Mouse (Mus musculus) adrenal gland, adult 8-10 months (tissue): ENCODE results near the gene H2-D1. TPM values are rescaled to one million over a fixed set of nuclear protein-coding genes. Genes with fewer than 3 reads are reported as not detected.
"Not testable (repeated sequence)": the region's sequence is repeated elsewhere in the genome, so short reads cannot be mapped to it uniquely, and the experiment has no call there.

Experiments used
- DNase-seq: peaks from one replicate; pipeline ENCODE4 v3.0.0; 2022
- total RNA-seq, 4 experiments: library from RNA; stranded (reverse); gene quantifications; 2 replicates each; pipeline ENCODE4 v1.2.4; 2022

Gene H2-D1
- total RNA-seq, 4 experiments from 2014 or later: 209 to 349 (median 279) TPM

- no peak for DNase-seq
Measured at GRCm38 (mm10) chr17:35257378-35257777, 5.2 kb upstream of the H2-D1 start.

GRCm38 (mm10) chr17:35257824-35258491 lies 4.6 kb upstream of the H2-D1 start:
- DNase-seq: peak; percentile 93

DNA sequence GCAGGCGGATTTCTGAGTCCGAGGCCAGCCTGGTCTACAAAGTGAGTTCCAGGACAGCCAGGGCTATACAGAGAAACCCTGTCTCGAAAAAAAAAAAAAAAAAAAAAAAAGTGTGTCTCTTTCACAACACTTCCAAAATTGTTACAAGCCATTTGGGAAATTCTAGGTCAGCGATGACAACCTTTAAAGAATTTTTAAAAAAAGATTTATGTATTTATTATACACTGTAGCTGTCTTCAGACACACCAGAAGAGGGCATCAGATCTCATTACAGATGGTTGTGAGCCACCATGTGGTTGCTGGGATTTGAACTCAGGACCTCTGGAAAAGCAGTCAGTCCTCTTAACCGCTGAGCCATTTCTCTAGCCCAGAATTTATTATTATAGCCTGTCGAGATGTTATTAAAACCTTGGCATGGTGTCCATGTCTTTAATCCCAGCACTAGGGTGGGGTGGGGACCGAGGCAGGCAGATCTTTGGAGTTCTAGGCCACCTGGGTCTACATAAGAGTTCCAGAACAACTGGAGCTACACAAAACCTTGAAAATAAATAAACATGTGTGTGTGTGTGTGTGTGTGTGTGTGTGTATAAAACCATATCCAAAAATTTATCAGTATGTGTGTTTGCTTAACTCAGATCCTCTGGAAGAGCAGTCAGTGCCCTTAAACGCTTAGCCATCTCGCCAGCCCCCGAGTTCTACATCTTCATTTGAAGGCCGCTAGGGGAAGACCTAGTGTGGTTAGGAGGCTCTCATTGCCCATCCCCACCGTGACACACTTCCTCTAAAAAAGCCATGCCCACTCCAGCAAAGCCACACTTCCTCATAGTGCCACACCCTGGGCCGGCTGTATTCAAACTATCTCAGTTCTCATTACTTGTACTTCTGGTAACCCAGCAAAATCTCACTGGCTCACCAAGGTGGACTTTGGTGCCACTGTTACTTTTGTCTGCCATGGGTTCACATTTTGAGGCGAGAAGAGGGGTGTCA lies 3.7 kb upstream of the H2-D1 start:
- DNase-seq: no peak

GRCm38 (mm10) chr17:35259621-35260020 lies 2.9 kb upstream of the H2-D1 start:
- DNase-seq: no peak

DNA sequence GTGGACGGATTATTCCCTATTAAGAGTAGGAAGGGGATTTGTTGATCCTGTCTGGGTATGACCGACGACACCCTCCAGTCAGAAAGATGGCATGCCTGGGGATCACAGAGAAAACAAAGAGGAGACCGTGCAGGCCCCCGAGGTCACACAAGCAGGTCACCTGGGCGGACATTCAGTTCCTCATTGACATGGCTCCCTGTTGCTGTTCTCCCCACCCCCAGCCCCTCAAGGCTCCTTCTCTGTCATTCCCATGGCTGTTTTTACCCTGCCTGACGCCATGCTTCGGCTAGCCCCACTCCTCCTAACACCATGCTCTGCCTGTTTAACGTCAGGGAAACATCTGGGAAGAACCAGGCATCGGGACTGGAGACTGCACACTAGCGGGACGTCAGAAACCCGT lies 879 bp upstream of the H2-D1 start:
- no peak for DNase-seq

DNA sequence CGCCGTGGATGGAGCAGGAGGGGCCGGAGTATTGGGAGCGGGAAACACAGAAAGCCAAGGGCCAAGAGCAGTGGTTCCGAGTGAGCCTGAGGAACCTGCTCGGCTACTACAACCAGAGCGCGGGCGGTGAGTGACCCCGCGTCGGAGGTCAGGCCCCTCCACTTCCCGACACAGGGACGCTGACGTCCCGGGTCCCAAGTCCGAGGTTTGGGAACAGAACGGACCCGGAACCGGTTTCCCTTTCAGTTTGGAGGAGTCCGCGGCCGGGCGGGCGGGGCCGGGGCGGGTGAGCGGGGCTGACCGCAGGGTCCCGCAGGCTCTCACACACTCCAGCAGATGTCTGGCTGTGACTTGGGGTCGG lies 973 bp downstream of the H2-D1 start:
- DNase-seq: no peak

GRCm38 (mm10) chr17:35267399-35268086 lies 5.0 kb downstream of the H2-D1 start:
- DNase-seq: no peak

DNA sequence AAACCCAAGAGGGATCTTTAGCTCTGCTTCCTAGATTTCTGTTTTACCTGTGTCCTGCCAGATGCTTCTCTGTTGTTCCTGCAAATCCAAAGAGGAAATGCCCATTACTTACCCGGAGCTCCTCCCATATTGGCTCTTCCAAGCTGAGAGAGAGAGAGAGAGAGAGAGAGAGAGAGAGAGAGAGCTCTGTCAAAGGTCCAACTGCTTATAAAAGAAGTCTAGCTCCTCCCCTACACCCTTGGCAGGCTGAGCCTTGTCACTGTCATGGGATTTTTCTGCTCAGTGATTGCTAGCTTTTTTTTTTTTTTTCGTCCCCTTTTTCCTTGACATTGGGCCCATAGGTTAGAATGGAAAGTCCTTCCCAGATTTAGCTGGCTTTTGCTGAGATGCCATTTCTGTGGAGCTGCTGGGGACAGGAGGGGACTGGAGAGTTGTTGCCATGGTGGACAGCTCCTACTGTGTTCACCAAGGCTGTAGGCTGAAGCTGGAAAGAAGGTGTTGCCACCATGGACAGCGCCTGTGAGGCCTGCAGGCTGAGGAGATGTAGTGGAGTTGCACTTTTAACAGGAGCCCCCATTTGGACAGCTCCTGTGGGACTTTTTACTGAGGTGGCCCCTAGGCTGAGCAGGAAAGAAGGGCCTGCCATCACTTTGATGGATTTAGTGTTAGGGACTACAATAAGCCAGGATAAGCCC lies 7.3 kb downstream of the H2-D1 start:
- DNase-seq: no peak

DNA sequence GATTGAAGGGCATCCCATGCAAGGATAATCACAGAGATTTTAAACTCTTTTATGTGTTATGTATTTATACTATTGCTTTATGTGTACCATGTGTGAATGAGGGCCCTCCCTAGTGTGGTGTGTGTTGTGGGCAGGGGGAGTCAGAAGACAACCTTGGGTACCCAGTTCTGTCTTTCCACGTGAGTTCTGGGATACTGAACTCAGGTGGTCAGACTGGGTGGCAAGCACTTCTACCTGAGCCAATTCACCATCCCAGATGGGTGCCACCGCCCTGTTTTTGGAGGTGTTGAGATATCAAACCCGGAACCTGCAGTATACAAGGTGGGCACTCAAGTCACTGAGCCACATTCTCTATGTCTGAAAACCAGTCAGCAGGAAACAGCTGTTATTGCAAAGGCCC lies 9.7 kb downstream of the H2-D1 start:
- no peak for DNase-seq

DNA sequence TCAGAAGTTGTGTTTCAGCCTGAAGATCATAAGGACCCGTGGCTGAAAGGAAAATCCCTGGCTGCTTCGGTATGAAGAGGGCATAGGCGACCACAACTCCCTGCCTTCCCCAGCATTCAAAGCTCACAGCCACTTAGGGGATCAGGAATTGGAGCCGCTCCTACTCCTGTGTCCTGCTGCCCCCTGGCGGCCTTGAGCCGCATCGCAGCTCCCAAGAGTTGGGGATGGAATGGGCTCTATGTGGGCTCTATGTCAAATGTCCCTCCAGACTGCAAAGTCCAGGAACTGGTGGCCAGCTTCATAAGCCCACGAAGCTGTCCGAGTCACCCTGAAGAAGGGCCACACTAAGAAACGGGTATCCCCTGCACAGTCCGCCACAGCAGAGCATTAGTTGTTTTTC lies 12.2 kb downstream of the H2-D1 start:
- peak; percentile 77 for DNase-seq

DNA sequence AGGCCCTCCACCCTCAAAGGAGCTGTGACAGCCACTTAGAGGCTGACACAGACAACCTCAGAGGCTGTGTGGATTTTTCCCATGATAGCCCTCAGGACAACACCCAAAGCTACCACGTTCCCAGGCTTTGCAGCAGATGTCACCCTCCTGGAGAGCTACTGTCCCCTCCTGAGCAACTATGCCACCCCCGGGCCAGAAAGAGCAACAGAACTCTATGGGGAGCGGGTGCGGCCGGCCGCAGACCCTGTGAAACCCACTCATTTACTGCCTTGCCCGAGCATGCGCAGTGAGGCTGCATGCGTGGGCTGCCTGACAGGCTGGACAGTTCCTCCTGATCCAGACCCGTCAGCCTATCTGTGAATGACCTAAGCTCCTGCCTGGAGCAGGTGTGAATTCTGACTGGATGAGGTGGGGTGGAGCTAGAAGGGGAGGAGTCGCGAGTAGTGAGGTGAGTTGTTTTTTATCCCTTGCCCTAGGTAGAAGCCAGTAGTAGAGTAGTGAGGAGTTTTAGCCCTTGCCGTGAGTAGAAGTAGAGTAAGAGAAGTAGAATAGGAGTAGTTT lies 13.9 kb downstream of the H2-D1 start:
- no peak for DNase-seq

GRCm38 (mm10) chr17:35278049-35278448 lies 15.5 kb downstream of the H2-D1 start:
- no peak for DNase-seq

DNA sequence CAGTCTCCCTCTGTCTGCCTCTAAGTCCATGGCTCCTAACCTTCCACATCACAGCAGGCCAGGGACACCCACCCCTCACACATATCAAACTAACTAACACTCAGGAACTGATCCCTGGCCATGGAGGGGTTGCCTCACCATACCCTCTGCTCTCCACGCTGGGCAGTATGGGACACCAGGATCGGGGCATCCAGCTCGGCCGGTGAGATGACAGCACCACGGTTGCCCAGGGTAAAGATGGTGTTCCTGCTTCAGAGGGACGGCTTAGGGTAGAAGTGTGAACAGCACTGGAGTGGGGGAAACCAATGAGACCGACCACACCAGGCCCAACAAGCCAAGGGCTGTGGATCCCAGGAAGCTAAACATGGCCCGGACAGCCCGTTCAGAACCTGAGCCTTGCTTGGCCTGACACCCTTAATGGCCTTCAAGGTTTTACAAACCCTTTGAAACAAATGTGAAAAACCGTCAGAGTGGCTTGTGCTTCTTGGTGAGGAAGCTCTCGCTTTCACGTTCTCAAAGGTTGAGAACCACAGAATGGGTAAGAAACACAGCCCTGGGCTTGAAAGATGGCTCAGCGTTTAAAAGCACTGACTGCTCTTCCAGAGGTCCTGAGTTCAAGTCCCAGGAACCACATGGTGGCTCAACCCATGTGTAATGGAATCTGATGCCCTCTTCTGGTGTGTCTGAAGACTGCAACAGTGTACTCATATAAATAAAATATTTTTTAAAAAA lies 16.6 kb downstream of the H2-D1 start:
- no peak for DNase-seq

GRCm38 (mm10) chr17:35280276-35280675 lies 17.7 kb downstream of the H2-D1 start:
- no peak for DNase-seq

DNA sequence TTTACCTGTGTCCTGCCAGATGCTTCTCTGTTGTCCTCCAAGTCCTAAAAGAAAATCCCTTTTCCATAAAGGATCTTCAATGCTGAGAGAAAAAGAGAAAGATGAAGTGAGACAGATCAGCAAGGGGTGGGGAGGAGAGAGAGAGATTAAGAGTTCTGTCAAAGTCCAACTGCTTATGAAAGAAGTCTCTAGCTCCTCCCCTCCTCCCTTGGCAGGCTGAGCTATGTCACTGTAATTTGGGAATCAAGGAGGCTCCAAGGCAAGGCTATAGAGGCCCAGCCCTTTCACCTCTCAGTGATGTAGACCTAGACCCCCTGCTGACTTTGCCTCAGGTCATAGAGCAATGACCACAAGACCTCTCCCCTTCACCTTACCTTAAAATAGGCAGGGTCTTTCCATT lies 22.9 kb downstream of the H2-D1 start:
- DNase-seq: no peak

- peak; percentile 23 for DNase-seq
Measured at GRCm38 (mm10) chr17:35295796-35296195, 33.3 kb downstream of the H2-D1 start.

GRCm38 (mm10) chr17:35300261-35300945 lies 37.9 kb downstream of the H2-D1 start:
- not testable (repeated sequence) for DNase-seq

GRCm38 (mm10) chr17:35301645-35302258 lies 39.2 kb downstream of the H2-D1 start:
- DNase-seq: peak; percentile 80

DNA sequence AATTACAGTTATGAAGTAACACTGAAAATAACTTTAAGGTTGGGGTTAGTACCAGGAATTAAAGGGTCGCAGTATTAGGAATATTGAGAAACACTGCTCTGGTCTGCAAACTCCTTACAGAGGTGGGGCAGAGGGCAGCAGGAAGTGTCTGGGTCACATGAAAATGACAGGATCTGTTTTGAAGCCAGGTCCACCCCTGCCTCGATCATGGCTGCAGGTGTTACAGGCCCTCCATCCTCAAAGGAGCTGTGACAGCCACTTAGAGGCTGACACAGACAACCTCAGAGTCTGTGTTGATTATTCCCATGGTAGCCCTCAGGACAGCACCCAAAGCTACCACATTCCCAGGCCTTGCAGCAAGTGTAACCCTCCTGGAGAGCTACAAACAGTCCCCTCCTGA lies 40.7 kb downstream of the H2-D1 start:
- DNase-seq: no peak

DNA sequence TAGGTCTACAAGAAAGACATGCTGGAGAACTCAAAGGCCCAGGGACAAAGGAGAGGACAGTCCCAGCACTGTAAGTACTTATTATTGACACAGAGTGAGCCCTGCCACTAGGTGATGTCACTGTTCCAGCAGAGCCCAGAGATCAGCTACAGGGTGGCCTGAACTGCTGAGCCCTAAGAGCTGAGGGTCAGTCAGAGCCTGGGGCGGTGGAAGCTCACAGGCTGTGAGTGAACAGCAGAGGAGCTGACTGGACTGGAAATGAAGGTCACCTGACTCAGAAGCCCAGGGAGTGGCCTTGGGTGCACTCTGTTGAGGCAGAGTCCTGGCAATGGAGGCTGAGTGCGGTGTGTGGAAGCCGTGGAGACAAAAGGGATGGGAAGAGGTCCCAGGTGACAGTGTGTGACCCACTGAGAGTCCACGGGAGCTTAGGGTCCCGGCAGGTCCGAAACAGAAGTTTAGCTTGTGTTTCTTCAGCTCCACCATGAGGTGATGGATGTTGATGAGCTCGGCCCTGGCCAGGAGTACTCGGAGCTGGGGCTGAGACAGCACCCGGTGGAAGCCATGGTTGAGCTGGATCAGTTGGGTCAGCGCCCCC lies 41.3 kb downstream of the H2-D1 start:
- peak; percentile 72 for DNase-seq
